In genomic region chr1:162739406-162739805, GRCm38 (mm10) we compare ENCODE assay signal across 8 mouse cellular contexts. TPM values are rescaled to one million over a fixed set of nuclear protein-coding genes. Genes with fewer than 3 reads are reported as not detected.
DNase-seq lines count a peak whose midpoint lies in the region; ATAC-seq and TF ChIP-seq lines count a peak whose summit lies in the region.

No protein-coding gene starts in this region.

- H3K4me1 ChIP-seq in intestine, embryonic 16.5 days (ENCODE audit: control insufficient read depth, insufficient read depth, low read length): peaks cover 17% of the 10 kb centered on the region
- peaks cover 34% of the 10 kb centered on the region for H3K4me1 ChIP-seq in liver, postnatal 0 days (ENCODE audit: insufficient read depth)

- H3K4me2 ChIP-seq in intestine, embryonic 16.5 days (ENCODE audit: low read depth, low read length): peak overlapping the region; percentile 90
- H3K4me2 ChIP-seq in liver, postnatal 0 days (ENCODE audit: low read depth, low read length): peak overlapping the region; percentile 92

- H3K9me3 ChIP-seq in intestine, embryonic 16.5 days (ENCODE audit: control insufficient read depth, low read length): no peaks in the 10 kb centered on the region
- H3K9me3 ChIP-seq in liver, postnatal 0 days (ENCODE audit: low read length): no peaks in the 10 kb centered on the region

- H3K27ac ChIP-seq in intestine, embryonic 16.5 days (ENCODE audit: low read length): peak overlapping the region; percentile 98
- H3K27ac ChIP-seq in liver, postnatal 0 days (ENCODE audit: low read depth): peak overlapping the region; percentile 93

- H3K27me3 ChIP-seq in intestine, embryonic 16.5 days (replicated peaks; ENCODE audit: control insufficient read depth, insufficient read depth, low read length): no peaks in the 10 kb centered on the region
- no peaks in the 10 kb centered on the region for H3K27me3 ChIP-seq in liver, postnatal 0 days (ENCODE audit: insufficient read depth, low read length)

- peak; percentile 2; the same call in 1 of the 2 replicates for ATAC-seq in intestine, embryonic 16.5 days
- no peak for ATAC-seq in liver, postnatal 0 days

- WGBS in intestine, embryonic 16.5 days: 0% methylated on average over 10 of the region's 10 CpGs
- 1% methylated on average over 10 of the region's 10 CpGs for WGBS in liver, postnatal 0 days (ENCODE audit: insufficient replicate concordance)

- peak overlapping the region; percentile 94 for H3K4me3 ChIP-seq in intestine, embryonic 16.5 days (ENCODE audit: low read length)
- peak overlapping the region; percentile 80 for H3K4me3 ChIP-seq in liver, postnatal 0 days (ENCODE audit: low read depth, low read length)

- peak; percentile 22 to 80 for DNase-seq in adrenal gland, adult (ENCODE audit: inconsistent age in 2 of 2, low spot score in 1 of 2)
- DNase-seq in adrenal gland, postnatal 25 days: no peak
- DNase-seq in CD4-positive, CD25-positive, alpha-beta regulatory T cell, adult 2 months (ENCODE audit: low read depth, low spot score): peak; percentile 61
- peak; percentile 15 for DNase-seq in cerebellum, adult 8-10 months
- peak; percentile 42 for DNase-seq in gastrocnemius, postnatal 10 days
- peak; percentile 15 for DNase-seq in liver, postnatal 0 days
- peak; percentile 4 for DNase-seq in ovary, postnatal 36 days (ENCODE audit: low spot score)

- no peak for TF ChIP-seq EP300 in liver, postnatal 0 days (IDR thresholded peaks at IDR 0.05; ENCODE audit: low read depth)

- no peak for TF ChIP-seq CTCF in liver, postnatal 0 days (IDR thresholded peaks at IDR 0.05; ENCODE audit: low read depth)

- peak overlapping the region; percentile 99 for H3K9ac ChIP-seq in intestine, embryonic 16.5 days (ENCODE audit: low read depth, low read length)
- peak overlapping the region; percentile 92 for H3K9ac ChIP-seq in liver, postnatal 0 days (replicated peaks)

- no peaks in the 10 kb centered on the region for H3K36me3 ChIP-seq in intestine, embryonic 16.5 days (ENCODE audit: control insufficient read depth, insufficient read depth, low read length)
- no peaks in the 10 kb centered on the region for H3K36me3 ChIP-seq in liver, postnatal 0 days (replicated peaks; ENCODE audit: insufficient read depth, low read length)

RNA-seq across cellular contexts. Expression of gene Prrc2c, which starts 0.9 kb away (rescaled TPM):
- total RNA-seq in adrenal gland, postnatal 25 days (2021): 139 and 183 TPM in 2 replicates
- 100 to 1,000 TPM in 1 of 2 experiments, 10 to 100 TPM in 1; 74.6 to 104 TPM for total RNA-seq in gastrocnemius, postnatal 10 days (2021)
- polyA plus RNA-seq in intestine, embryonic 16.5 days (2015; fragmentation: Nextera tagmentation; extraction: Ambion mirVana): 87.1 and 112 TPM in 2 replicates
- polyA plus RNA-seq in liver, postnatal 0 days (2015; fragmentation: Nextera tagmentation; extraction: Ambion mirVana): 29.1 and 37.3 TPM in 2 replicates
